Mouse (Mus musculus) hindbrain, embryonic 16.5 days (tissue): ENCODE measurements around the gene Cd28. TPM values are rescaled to one million over a fixed set of nuclear protein-coding genes. Genes with fewer than 3 reads are reported as not detected.

Source experiments
- ATAC-seq: fragments of 200-750 bp; cut with Nextera tagmentation; 2 replicates; pipeline ENCODE4 v1.8.0; 2017; ENCODE audit warnings: moderate TSS enrichment, moderate library complexity
- H3K27ac ChIP-seq: fragments of 300-500 bp; sonication (generic); 2 replicates; pipeline ENCODE4 v1.5.1; 2014; ENCODE audit warnings: low read depth, mild to moderate bottlenecking, control low read depth, low read length, moderate library complexity
- H3K27me3 ChIP-seq: fragments of 300-500 bp; sonication (generic); replicated peaks from 2 replicates; pipeline ENCODE4 v1.6.1; 2014; ENCODE audit warnings: low read length; ENCODE audit not compliant: control insufficient read depth, insufficient read depth
- H3K36me3 ChIP-seq: fragments of 300-500 bp; sonication (generic); 2 replicates; pipeline ENCODE4 v1.6.1; 2014; ENCODE audit warnings: mild to moderate bottlenecking, low read length, moderate library complexity, mixed read lengths; ENCODE audit not compliant: control insufficient read depth, insufficient read depth
- H3K4me1 ChIP-seq: fragments of 300-500 bp; sonication (generic); 2 replicates; pipeline ENCODE4 v1.6.1; 2014; ENCODE audit warnings: low read depth, low read length; ENCODE audit not compliant: control insufficient read depth, insufficient read depth
- H3K4me2 ChIP-seq: fragments of 300-500 bp; sonication (generic); 2 replicates; pipeline ENCODE4 v1.6.1; 2014; ENCODE audit warnings: mild to moderate bottlenecking, low read length, control low read depth, moderate library complexity
- H3K4me3 ChIP-seq: fragments of 300-500 bp; sonication (generic); 2 replicates; pipeline ENCODE4 v1.5.1; 2014; ENCODE audit warnings: mild to moderate bottlenecking, low read length, control low read depth, moderate library complexity
- H3K9ac ChIP-seq: fragments of 300-500 bp; sonication (generic); 2 replicates; pipeline ENCODE4 v1.6.1; 2014; ENCODE audit warnings: low read depth, mild to moderate bottlenecking, control low read depth, low read length, moderate library complexity
- H3K9me3 ChIP-seq: fragments of 300-500 bp; sonication (generic); 2 replicates; pipeline ENCODE4 v1.6.1; 2014; ENCODE audit warnings: mild to moderate bottlenecking, low read length, moderate library complexity; ENCODE audit not compliant: control insufficient read depth
- WGBS: fragments of 180-500 bp; shearing (Covaris S2); extraction: QIAGEN DNeasy Blood & Tissue Kit; methylation state at CpG from one replicate; pipeline ENCODE4 v1.1.7; 2014; 5-methylcytosine and 5-hydroxymethylcytosine counted together
- polyA plus RNA-seq: library from polyadenylated mRNA; unstranded; fragments of >200 nt; fragmentation: Nextera tagmentation; extraction: Ambion mirVana; gene quantifications from 2 replicates; pipeline ENCODE4 v1.2.1, GENCODE M21; 2015

The Cd28 gene
- polyA plus RNA-seq, 1 experiment from 2014 or later: 0.16 TPM

- no peaks in the 10 kb centered on the region for H3K36me3 ChIP-seq
- no peaks in the 10 kb centered on the region for H3K9me3 ChIP-seq
- no peak overlapping the region for H3K9ac ChIP-seq
- no peaks in the 10 kb centered on the region for H3K4me1 ChIP-seq
- H3K27ac ChIP-seq: no peak overlapping the region
- ATAC-seq: no peak
- 58% methylated on average over 8 of the region's 8 CpGs for whole genome bisulfite sequencing
- no peak overlapping the region for H3K4me3 ChIP-seq
- no peaks in the 10 kb centered on the region for H3K27me3 ChIP-seq
- H3K4me2 ChIP-seq: no peak overlapping the region
Observed at GRCm38 (mm10) chr1:60715651-60716196, 876 bp upstream of the Cd28 start.

GRCm38 (mm10) chr1:60718580-60718979, 2.0 kb downstream of the Cd28 start:
- 83% methylated on average over 4 of the region's 4 CpGs for WGBS
- Histone ChIP-seq H3K9ac (no peak overlapping the region), H3K4me2 (no peak overlapping the region), H3K27ac (no peak overlapping the region), H3K36me3 (no peaks in the 10 kb centered on the region), H3K4me3 (no peak overlapping the region), H3K27me3 (no peaks in the 10 kb centered on the region), H3K9me3 (no peaks in the 10 kb centered on the region), H3K4me1 (no peaks in the 10 kb centered on the region)
- ATAC-seq: no peak

- 89% methylated on average over 3 of the region's 3 CpGs for WGBS
- Histone ChIP-seq H3K4me1 (no peaks in the 10 kb centered on the region), H3K27me3 (no peaks in the 10 kb centered on the region), H3K9ac (no peak overlapping the region), H3K27ac (no peak overlapping the region), H3K4me3 (no peak overlapping the region), H3K36me3 (no peaks in the 10 kb centered on the region), H3K4me2 (no peak overlapping the region), H3K9me3 (no peaks in the 10 kb centered on the region; the same call in 1 of the 2 replicates)
- no peak for ATAC-seq
Observed at GRCm38 (mm10) chr1:60723555-60723954, 7.0 kb downstream of the Cd28 start.

- Histone ChIP-seq H3K9ac (no peak overlapping the region), H3K4me2 (no peak overlapping the region), H3K27me3 (no peaks in the 10 kb centered on the region), H3K9me3 (no peaks in the 10 kb centered on the region), H3K4me1 (no peaks in the 10 kb centered on the region), H3K4me3 (no peak overlapping the region), H3K36me3 (no peaks in the 10 kb centered on the region), H3K27ac (no peak overlapping the region)
- no peak for ATAC-seq
- WGBS: 74% methylated on average over 2 of the region's 2 CpGs
Observed at GRCm38 (mm10) chr1:60731940-60732339, 15.3 kb downstream of the Cd28 start.

- no peak overlapping the region for H3K27ac ChIP-seq
- 58% methylated on average over 12 of the region's 12 CpGs for WGBS
- no peaks in the 10 kb centered on the region for H3K27me3 ChIP-seq
- no peak for ATAC-seq
- H3K4me2 ChIP-seq: no peak overlapping the region
- H3K4me3 ChIP-seq: no peak overlapping the region
- no peaks in the 10 kb centered on the region for H3K4me1 ChIP-seq
- no peaks in the 10 kb centered on the region for H3K9me3 ChIP-seq
- no peaks in the 10 kb centered on the region for H3K36me3 ChIP-seq
- H3K9ac ChIP-seq: no peak overlapping the region
Observed at GRCm38 (mm10) chr1:60735072-60735907, 18.7 kb downstream of the Cd28 start.

- Histone ChIP-seq H3K4me2 (no peak overlapping the region), H3K4me3 (no peak overlapping the region), H3K27ac (no peak overlapping the region), H3K36me3 (no peaks in the 10 kb centered on the region), H3K4me1 (no peaks in the 10 kb centered on the region), H3K27me3 (no peaks in the 10 kb centered on the region), H3K9ac (no peak overlapping the region), H3K9me3 (no peaks in the 10 kb centered on the region)
- no peak for ATAC-seq
- WGBS: 83% methylated on average over 7 of the region's 7 CpGs
Observed at GRCm38 (mm10) chr1:60735908-60736280, 19.3 kb downstream of the Cd28 start.

- Histone ChIP-seq H3K27me3 (no peaks in the 10 kb centered on the region), H3K4me1 (no peaks in the 10 kb centered on the region), H3K9me3 (no peaks in the 10 kb centered on the region), H3K36me3 (no peaks in the 10 kb centered on the region), H3K9ac (no peak overlapping the region), H3K27ac (no peak overlapping the region), H3K4me2 (no peak overlapping the region), H3K4me3 (no peak overlapping the region)
- 75% methylated on average over 1 of the region's 1 CpGs for WGBS
- ATAC-seq: no peak
Observed at GRCm38 (mm10) chr1:60744266-60744665, 27.7 kb downstream of the Cd28 start.

GRCm38 (mm10) chr1:60745664-60746063, 29.1 kb downstream of the Cd28 start:
- H3K9ac ChIP-seq: no peak overlapping the region
- H3K27ac ChIP-seq: no peak overlapping the region
- no peak for ATAC-seq
- no peaks in the 10 kb centered on the region for H3K4me1 ChIP-seq
- no peak overlapping the region for H3K4me2 ChIP-seq
- 75% methylated on average over 7 of the region's 7 CpGs for WGBS
- H3K9me3 ChIP-seq: no peaks in the 10 kb centered on the region
- H3K27me3 ChIP-seq: no peaks in the 10 kb centered on the region
- H3K36me3 ChIP-seq: no peaks in the 10 kb centered on the region
- H3K4me3 ChIP-seq: no peak overlapping the region

- Histone ChIP-seq H3K9me3 (no peaks in the 10 kb centered on the region), H3K4me1 (no peaks in the 10 kb centered on the region), H3K36me3 (no peaks in the 10 kb centered on the region), H3K4me2 (no peak overlapping the region), H3K9ac (no peak overlapping the region), H3K4me3 (no peak overlapping the region), H3K27me3 (no peaks in the 10 kb centered on the region), H3K27ac (no peak overlapping the region)
- no peak for ATAC-seq
- 67% methylated on average over 2 of the region's 2 CpGs for WGBS
Observed at GRCm38 (mm10) chr1:60746153-60746552, 29.6 kb downstream of the Cd28 start.
